Mouse (Mus musculus) bone marrow, adult 2 months (tissue): Measurements from ENCODE around the gene Lrrtm3.

Experiments
- CTCF ChIP-seq: fragments of 200-500 bp; IDR thresholded peaks from 2 replicates; pipeline ENCODE4 v1.5.1; 2011; ENCODE audit warnings: low read length, control low read depth; ENCODE audit not compliant: control insufficient read depth, insufficient read depth
- POLR2A ChIP-seq: fragments of 200-500 bp; IDR thresholded peaks from 2 replicates; pipeline ENCODE4 v1.6.1; 2011; ENCODE audit warnings: low read depth, mild to moderate bottlenecking, control low read depth, low read length, borderline replicate concordance; ENCODE audit not compliant: control insufficient read depth

- TF ChIP-seq CTCF (no peak), POLR2A (no peak)
Measured at GRCm38 (mm10) chr10:64001531-64001930, 88.5 kb downstream of the Lrrtm3 start.
